Mouse (Mus musculus): ENCODE measurements at regions not wholly inside any gene's neighbourhood (a gene's known extent, or its start where the extent isn't known, plus 50 kb on each side); places are given as distances from the start of the nearest gene placed in this dataset.

DNA sequence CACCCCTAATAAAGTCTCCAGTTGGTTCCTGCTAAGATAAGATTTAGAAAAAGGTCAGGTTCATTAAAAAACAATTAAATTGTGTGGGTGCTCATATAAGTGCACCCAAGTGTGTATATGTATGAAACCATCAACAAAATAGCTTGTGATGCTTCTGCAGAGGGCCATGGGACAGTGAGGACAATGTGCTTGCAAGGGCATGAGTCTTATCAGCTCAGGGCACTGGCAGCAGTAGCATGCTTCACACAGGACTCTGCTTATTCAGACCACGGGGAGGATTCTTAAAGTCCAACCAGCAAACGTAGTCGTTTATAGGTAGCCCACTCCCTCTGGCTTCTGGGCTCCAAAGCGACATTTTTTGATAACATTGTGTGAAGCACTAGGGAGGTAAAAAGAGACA, 186.6 kb downstream of the Enc1 start:
- TF ChIP-seq POLR2A (IDR thresholded peaks at IDR 0.05; ENCODE audit: control insufficient read depth, low read depth, low read length) = no peak
- TF ChIP-seq CTCF (IDR thresholded peaks at IDR 0.05; ENCODE audit: control insufficient read depth, insufficient read depth, insufficient replicate concordance, low read depth, low read length) = no peak
